Mouse (Mus musculus) myocyte (in vitro differentiated cells): ENCODE results near the gene H2-Ob. TPM values are rescaled to one million over a fixed set of nuclear protein-coding genes. Genes with fewer than 3 reads are reported as not detected.

Source experiments
- H3K27me3 ChIP-seq: one replicate; pipeline ENCODE4 v1.6.1; 2011; ENCODE audit not compliant: control insufficient read depth, insufficient read depth, insufficient read length
- H3K36me3 ChIP-seq: one replicate; pipeline ENCODE4 v1.6.1; 2011; ENCODE audit not compliant: control insufficient read depth, insufficient read depth
- H3K4me2 ChIP-seq: one replicate; pipeline ENCODE4 v1.6.1; 2011; ENCODE audit warnings: low read depth, control low read depth
- H3K4me3 ChIP-seq: one replicate; pipeline ENCODE4 v1.5.1; 2011; ENCODE audit warnings: mild to moderate bottlenecking, control low read depth, moderate library complexity
- H3K79me2 ChIP-seq: one replicate; pipeline ENCODE4 v1.6.1; 2011; ENCODE audit not compliant: control insufficient read depth, insufficient read depth
- H3ac ChIP-seq: one replicate; pipeline ENCODE4 v1.6.1; 2011; ENCODE audit not compliant: control insufficient read depth, insufficient read length
- CEBPB ChIP-seq: IDR thresholded peaks from 2 replicates; pipeline ENCODE4 v1.6.1; 2011; ENCODE audit warnings: mild to moderate bottlenecking, moderate library complexity; ENCODE audit not compliant: poor library complexity, insufficient read depth, severe bottlenecking
- E2F4 ChIP-seq: IDR thresholded peaks from one replicate; pipeline ENCODE4 v1.6.1; 2011; ENCODE audit warnings: mild to moderate bottlenecking, control low read depth, moderate library complexity; ENCODE audit not compliant: insufficient read depth
- MAX ChIP-seq: IDR thresholded peaks from one replicate; pipeline ENCODE4 v1.6.1; 2011; ENCODE audit warnings: low read depth, mild to moderate bottlenecking, control low read depth
- MYOD1 ChIP-seq, 3 experiments: IDR thresholded peaks; one replicate each; pipeline ENCODE4 v1.6.1; 2011; ENCODE audit warnings: control low read depth in 2 of 3, low read depth in 2 of 3, mild to moderate bottlenecking in 2 of 3, moderate library complexity in 1 of 3; ENCODE audit not compliant: insufficient read length in 2 of 3, control insufficient read depth in 1 of 3
- MYOG ChIP-seq, 3 experiments: IDR thresholded peaks; one replicate each; pipeline ENCODE4 v1.6.1; 2011; ENCODE audit warnings: control low read depth in 2 of 3, low read depth in 2 of 3, mild to moderate bottlenecking in 2 of 3; ENCODE audit not compliant: insufficient read length in 2 of 3, control insufficient read depth in 1 of 3, insufficient read depth in 1 of 3
- POLR2A ChIP-seq: IDR thresholded peaks from one replicate; pipeline ENCODE4 v1.6.1; 2011; ENCODE audit warnings: low read depth, mild to moderate bottlenecking, control low read depth, moderate library complexity; ENCODE audit not compliant: insufficient read length
- POLR2AphosphoS2 ChIP-seq: IDR thresholded peaks from one replicate; pipeline ENCODE4 v1.6.1; 2011; ENCODE audit warnings: low read depth, control low read depth; ENCODE audit not compliant: insufficient read length
- REST ChIP-seq: IDR thresholded peaks from one replicate; pipeline ENCODE4 v1.6.1; 2011; ENCODE audit warnings: mild to moderate bottlenecking, control low read depth, moderate library complexity; ENCODE audit not compliant: insufficient read depth, insufficient read length
- SRF ChIP-seq: IDR thresholded peaks from one replicate; pipeline ENCODE4 v1.6.1; 2011; ENCODE audit warnings: low read depth; ENCODE audit not compliant: control insufficient read depth, insufficient read length
- TCF12 ChIP-seq: IDR thresholded peaks from one replicate; pipeline ENCODE4 v1.6.1; 2011; ENCODE audit warnings: mild to moderate bottlenecking, control low read depth; ENCODE audit not compliant: poor library complexity, insufficient read depth, severe bottlenecking
- TCF3 ChIP-seq: IDR thresholded peaks from one replicate; pipeline ENCODE4 v1.6.1; 2011; ENCODE audit warnings: low read depth, control low read depth; ENCODE audit not compliant: insufficient read length
- USF1 ChIP-seq: IDR thresholded peaks from one replicate; pipeline ENCODE4 v1.6.1; 2011; ENCODE audit warnings: low read depth, mild to moderate bottlenecking, control low read depth, moderate library complexity
- polyA plus RNA-seq: library from polyadenylated mRNA; unstranded; fragments of >200 nt; fragmentation: generic; extraction: Trizol; gene quantifications from one replicate; pipeline ENCODE4 v1.2.1, GENCODE M21; 2012; ENCODE audit warnings: missing spikeins

The H2-Ob gene
- polyA plus RNA-seq, 1 experiment: not detected

- H3K79me2 ChIP-seq: no peaks in the 10 kb centered on the region
Measured at GRCm38 (mm10) chr17:34244656-34245055, 6.0 kb downstream of the H2-Ob start.

GRCm38 (mm10) chr17:34247047-34247446, 8.3 kb downstream of the H2-Ob start:
- Histone ChIP-seq H3K27me3 (peaks cover 11% of the 10 kb centered on the region), H3K4me2 (no peak overlapping the region), H3K79me2 (no peaks in the 10 kb centered on the region), H3K4me3 (no peak overlapping the region), H3K36me3 (no peaks in the 10 kb centered on the region), H3ac (no peak overlapping the region)
- TF ChIP-seq MYOD1 (IDR thresholded peaks at IDR 0.05; ENCODE audit: control insufficient read depth in 1 of 3, insufficient read length in 2 of 3, low read depth in 2 of 3) (no peak), POLR2AphosphoS2 (no peak), CEBPB (no peak), E2F4 (no peak), USF1 (no peak), SRF (no peak), TCF3 (no peak), MYOG (IDR thresholded peaks at IDR 0.05; ENCODE audit: control insufficient read depth in 1 of 3, insufficient read depth in 1 of 3, insufficient read length in 2 of 3, low read depth in 2 of 3) (no peak), REST (no peak), POLR2A (no peak), TCF12 (no peak), MAX (no peak)

More at GRCm38 (mm10) chr17:34244656-34245055, 6.0 kb downstream of the H2-Ob start:
- H3K4me3 ChIP-seq: no peak overlapping the region
- H3K27me3 ChIP-seq: peaks cover 11% of the 10 kb centered on the region
- H3K36me3 ChIP-seq: no peaks in the 10 kb centered on the region
- no peak for TF ChIP-seq POLR2A
- no peak overlapping the region for H3ac ChIP-seq
- no peak overlapping the region for H3K4me2 ChIP-seq

- H3K27me3 ChIP-seq: peaks cover 11% of the 10 kb centered on the region
- H3K4me2 ChIP-seq: no peak overlapping the region
- H3K4me3 ChIP-seq: no peak overlapping the region
- no peak overlapping the region for H3ac ChIP-seq
- no peaks in the 10 kb centered on the region for H3K36me3 ChIP-seq
- H3K79me2 ChIP-seq: no peaks in the 10 kb centered on the region
- no peak for TF ChIP-seq E2F4
- no peak for TF ChIP-seq USF1
- TF ChIP-seq REST: no peak
- no peak for TF ChIP-seq POLR2AphosphoS2
- no peak for TF ChIP-seq TCF12
- TF ChIP-seq SRF: no peak
- TF ChIP-seq POLR2A: no peak
- no peak for TF ChIP-seq MAX
Measured at GRCm38 (mm10) chr17:34248764-34249163, 10.1 kb downstream of the H2-Ob start.

DNA sequence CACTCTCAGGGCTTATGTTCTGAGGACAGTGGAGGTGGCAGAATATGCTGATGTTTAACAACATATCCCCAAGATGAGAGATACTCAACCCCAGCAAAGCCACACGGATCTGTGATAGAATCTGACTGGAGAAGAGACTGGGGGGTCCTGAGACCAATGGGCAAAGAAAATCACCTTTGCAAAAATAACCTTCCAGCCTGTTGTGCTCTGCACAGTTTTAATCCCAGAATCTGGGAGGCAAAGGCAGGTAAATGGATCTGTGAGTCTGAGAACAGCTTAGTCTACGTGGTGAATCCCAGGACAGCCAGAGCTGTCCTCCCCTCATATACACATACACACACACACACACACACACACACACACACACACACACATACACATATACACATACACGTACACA, 10.7 kb downstream of the H2-Ob start:
- Histone ChIP-seq H3ac (no peak overlapping the region), H3K4me2 (no peak overlapping the region)
- TF ChIP-seq MAX: no peak
- no peak for TF ChIP-seq CEBPB
- no peak for TF ChIP-seq POLR2AphosphoS2
- TF ChIP-seq TCF12: no peak
- no peak for TF ChIP-seq E2F4
- TF ChIP-seq MYOG (IDR thresholded peaks at IDR 0.05; ENCODE audit: control insufficient read depth in 1 of 3, insufficient read depth in 1 of 3, insufficient read length in 2 of 3, low read depth in 2 of 3): no peak

DNA sequence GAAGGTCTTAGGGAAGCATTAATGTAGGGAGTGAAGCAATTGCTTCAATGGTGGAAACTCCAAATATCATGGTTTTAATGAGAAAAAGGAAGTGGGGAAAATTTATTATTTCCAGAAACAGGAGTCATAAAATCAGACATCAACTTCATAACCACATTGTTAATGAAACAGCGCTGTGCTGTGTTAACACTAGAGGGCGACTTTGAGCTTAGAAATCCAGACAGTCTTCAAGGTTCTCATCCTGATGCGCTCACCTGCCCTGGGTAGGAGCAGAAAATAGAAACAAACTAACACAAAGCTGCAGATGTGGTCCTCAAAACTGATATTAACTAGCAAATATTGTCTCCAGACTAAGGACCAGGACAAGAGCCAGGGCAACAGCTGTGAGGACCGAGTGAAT, 11.2 kb downstream of the H2-Ob start:
- no peaks in the 10 kb centered on the region for H3K79me2 ChIP-seq

More for the DNA sequence above, 10.7 kb downstream of the H2-Ob start:
- peaks cover 11% of the 10 kb centered on the region for H3K27me3 ChIP-seq
- no peak overlapping the region for H3K4me3 ChIP-seq
- no peaks in the 10 kb centered on the region for H3K36me3 ChIP-seq
- H3K79me2 ChIP-seq: no peaks in the 10 kb centered on the region

More for the DNA sequence above, 11.2 kb downstream of the H2-Ob start:
- Histone ChIP-seq H3ac (no peak overlapping the region), H3K27me3 (peaks cover 11% of the 10 kb centered on the region), H3K4me3 (no peak overlapping the region), H3K4me2 (no peak overlapping the region), H3K36me3 (no peaks in the 10 kb centered on the region)
- no peak for TF ChIP-seq SRF
- TF ChIP-seq USF1: no peak
- no peak for TF ChIP-seq REST
- no peak for TF ChIP-seq TCF3
- no peak for TF ChIP-seq POLR2AphosphoS2
- no peak for TF ChIP-seq CEBPB
- TF ChIP-seq E2F4: no peak
- no peak for TF ChIP-seq POLR2A
- no peak for TF ChIP-seq TCF12
